Mouse (Mus musculus): ENCODE results near the gene Snx9. TPM values are rescaled to one million over a fixed set of nuclear protein-coding genes. Genes with fewer than 3 reads are reported as not detected.

Snx9 gene
- polyA plus RNA-seq, 1 experiment from 2014 or later = 30.4 TPM

DNA sequence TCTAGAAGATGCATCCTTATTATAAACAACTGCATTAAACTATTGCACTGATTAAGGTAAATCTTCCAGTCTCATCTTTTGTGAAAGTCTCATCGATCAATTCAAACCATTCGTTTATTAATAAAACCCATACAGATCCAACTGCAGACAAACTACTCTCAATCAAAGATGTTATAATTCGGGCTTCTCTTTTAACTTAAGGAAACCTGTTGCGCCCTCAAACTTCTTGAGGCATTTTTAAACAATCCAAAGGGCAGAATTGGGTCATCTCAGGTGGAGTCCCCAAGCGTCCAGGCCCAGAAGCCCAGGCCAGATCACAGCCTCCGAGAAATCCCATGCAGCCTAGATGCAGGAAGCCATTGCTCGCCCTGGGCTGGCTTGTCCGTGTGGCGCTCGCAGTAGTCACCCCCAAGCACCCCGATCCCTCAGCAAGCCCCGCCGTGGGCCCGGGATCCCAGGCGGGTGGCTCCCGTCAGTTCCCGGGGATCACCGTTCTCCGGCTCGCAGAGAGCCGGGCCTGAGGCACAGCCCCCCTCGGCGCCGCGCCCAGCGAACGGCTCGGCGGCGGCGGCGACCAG, 490 bp upstream of the Snx9 start:
- Histone ChIP-seq H3K9me3 (replicated peaks; ENCODE audit: control insufficient read depth, low read length) (no peaks in the 10 kb centered on the region), H3K9ac (replicated peaks; ENCODE audit: low read length) (peak overlapping the region; percentile 98), H3K4me2 (ENCODE audit: low read depth, low read length) (peak overlapping the region; percentile 84), H3K4me1 (ENCODE audit: control insufficient read depth, insufficient read depth, low read length) (no peaks in the 10 kb centered on the region), H3K4me3 (ENCODE audit: low read depth, low read length) (peak overlapping the region; percentile 84), H3K27me3 (ENCODE audit: control insufficient read depth, insufficient read depth, low read length) (no peaks in the 10 kb centered on the region), H3K36me3 (replicated peaks; ENCODE audit: control insufficient read depth, insufficient read depth, low read depth, low read length) (no peaks in the 10 kb centered on the region), H3K27ac (replicated peaks; ENCODE audit: low read depth, low read length) (peak overlapping the region; percentile 96)
- DNase-seq (ENCODE audit: low spot score) (peak; percentile 72), ATAC-seq (replicated peaks; ENCODE audit: insufficient number of reproducible peaks, low FRiP score, low TSS enrichment, low read depth) (peak; percentile 57; the same call in 1 of the 2 replicates)
- WGBS = 5% methylated on average over 32 of the region's 32 CpGs

DNA sequence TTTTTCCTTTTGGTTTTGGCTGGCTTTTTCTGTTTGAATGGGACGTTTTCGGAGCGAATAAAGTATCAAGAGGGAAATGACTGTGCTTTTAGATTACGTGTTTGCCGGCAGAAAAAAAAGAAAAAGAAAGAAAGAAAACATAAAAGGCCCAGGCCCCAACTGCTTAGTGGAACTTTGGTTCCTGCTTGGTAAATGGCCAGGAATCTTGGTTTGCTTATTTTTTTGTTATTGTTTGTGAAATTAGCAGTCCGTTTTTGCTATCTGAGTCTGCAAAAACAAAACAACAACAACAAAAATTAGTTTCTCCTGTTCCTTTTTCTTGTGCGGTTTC, 779 bp downstream of the Snx9 start:
- H3K4me3 ChIP-seq (ENCODE audit: low read depth, low read length) = peak overlapping the region; percentile 84
- ATAC-seq (replicated peaks; ENCODE audit: insufficient number of reproducible peaks, low FRiP score, low TSS enrichment, low read depth) (no peak), DNase-seq (ENCODE audit: low spot score) (no peak)
- no peaks in the 10 kb centered on the region for H3K36me3 ChIP-seq (replicated peaks; ENCODE audit: control insufficient read depth, insufficient read depth, low read depth, low read length)
- peak overlapping the region; percentile 98 for H3K9ac ChIP-seq (replicated peaks; ENCODE audit: low read length)
- no peaks in the 10 kb centered on the region for H3K4me1 ChIP-seq (ENCODE audit: control insufficient read depth, insufficient read depth, low read length)
- peak overlapping the region; percentile 84 for H3K4me2 ChIP-seq (ENCODE audit: low read depth, low read length)
- H3K27ac ChIP-seq (replicated peaks; ENCODE audit: low read depth, low read length) = peak overlapping the region; percentile 96
- no peaks in the 10 kb centered on the region for H3K27me3 ChIP-seq (ENCODE audit: control insufficient read depth, insufficient read depth, low read length)
- 2% methylated on average over 7 of the region's 7 CpGs for WGBS
- H3K9me3 ChIP-seq (replicated peaks; ENCODE audit: control insufficient read depth, low read length) = no peaks in the 10 kb centered on the region

DNA sequence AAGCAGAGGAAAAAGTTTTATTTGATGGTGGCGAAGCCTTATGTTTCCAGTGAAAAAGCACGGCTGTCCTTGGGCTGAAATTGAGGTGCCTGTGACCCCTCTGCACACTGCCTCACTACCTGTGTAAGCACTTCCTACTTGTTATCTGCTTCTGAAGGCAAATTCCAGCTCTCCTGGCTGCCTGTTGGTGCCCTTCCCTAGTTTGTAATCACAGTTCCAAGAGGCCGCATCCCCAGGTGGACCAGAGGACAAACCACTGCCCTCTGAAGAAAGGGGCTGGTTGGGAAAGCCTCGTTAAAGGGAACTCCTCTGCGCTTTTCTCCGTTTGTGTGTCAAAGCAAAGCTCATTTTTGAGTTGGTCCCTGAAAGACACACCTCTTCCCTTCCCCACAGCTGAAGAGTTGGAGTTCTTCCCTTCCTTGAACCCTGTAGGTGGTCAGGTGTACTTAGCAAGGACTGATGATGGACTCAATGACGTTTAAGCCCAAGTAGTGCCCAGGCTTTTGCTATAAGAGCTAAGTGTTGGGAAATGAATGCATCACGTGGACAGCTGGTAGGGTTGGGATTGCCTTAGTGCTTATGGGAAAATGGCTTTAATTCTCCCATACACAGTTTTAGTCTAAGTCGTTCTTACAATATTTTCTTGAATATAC, 2.0 kb downstream of the Snx9 start:
- 76% methylated on average over 9 of the region's 9 CpGs for WGBS

DNA sequence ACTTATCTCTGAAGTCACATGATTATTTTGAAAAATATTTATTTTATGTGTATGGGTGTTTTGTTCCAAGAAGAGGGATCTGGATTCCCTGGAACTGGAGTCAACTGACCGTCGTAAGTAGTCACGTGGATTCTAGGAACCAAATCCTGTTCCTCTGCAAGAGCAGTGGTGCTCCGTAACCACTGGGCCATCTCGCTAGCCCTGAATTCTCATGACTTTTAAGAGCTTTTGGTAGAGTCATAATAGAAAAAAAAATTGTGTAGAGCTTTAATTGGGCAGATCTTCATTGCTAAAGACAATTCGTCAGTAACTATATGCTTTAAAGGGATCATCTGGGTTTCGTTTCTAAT, 2.5 kb downstream of the Snx9 start:
- DNase-seq (ENCODE audit: low spot score) (no peak), ATAC-seq (replicated peaks; ENCODE audit: insufficient number of reproducible peaks, low FRiP score, low TSS enrichment, low read depth) (no peak)
- H3K9ac ChIP-seq (replicated peaks; ENCODE audit: low read length) = no peak overlapping the region
- H3K4me2 ChIP-seq (ENCODE audit: low read depth, low read length) = no peak overlapping the region
- no peak overlapping the region for H3K4me3 ChIP-seq (ENCODE audit: low read depth, low read length)
- H3K9me3 ChIP-seq (replicated peaks; ENCODE audit: control insufficient read depth, low read length) = no peaks in the 10 kb centered on the region
- H3K4me1 ChIP-seq (ENCODE audit: control insufficient read depth, insufficient read depth, low read length) = no peaks in the 10 kb centered on the region
- H3K27ac ChIP-seq (replicated peaks; ENCODE audit: low read depth, low read length) = no peak overlapping the region
- H3K27me3 ChIP-seq (ENCODE audit: control insufficient read depth, insufficient read depth, low read length) = no peaks in the 10 kb centered on the region
- WGBS = 94% methylated on average over 7 of the region's 7 CpGs
- no peaks in the 10 kb centered on the region for H3K36me3 ChIP-seq (replicated peaks; ENCODE audit: control insufficient read depth, insufficient read depth, low read depth, low read length)

More for the DNA sequence above, 2.0 kb downstream of the Snx9 start:
- Histone ChIP-seq H3K4me3 (ENCODE audit: low read depth, low read length) (no peak overlapping the region), H3K4me1 (ENCODE audit: control insufficient read depth, insufficient read depth, low read length) (no peaks in the 10 kb centered on the region), H3K27ac (replicated peaks; ENCODE audit: low read depth, low read length) (no peak overlapping the region), H3K9me3 (replicated peaks; ENCODE audit: control insufficient read depth, low read length) (no peaks in the 10 kb centered on the region), H3K36me3 (replicated peaks; ENCODE audit: control insufficient read depth, insufficient read depth, low read depth, low read length) (no peaks in the 10 kb centered on the region), H3K4me2 (ENCODE audit: low read depth, low read length) (no peak overlapping the region), H3K27me3 (ENCODE audit: control insufficient read depth, insufficient read depth, low read length) (no peaks in the 10 kb centered on the region), H3K9ac (replicated peaks; ENCODE audit: low read length) (no peak overlapping the region)
- DNase-seq (ENCODE audit: low spot score) (no peak), ATAC-seq (replicated peaks; ENCODE audit: insufficient number of reproducible peaks, low FRiP score, low TSS enrichment, low read depth) (no peak)

DNA sequence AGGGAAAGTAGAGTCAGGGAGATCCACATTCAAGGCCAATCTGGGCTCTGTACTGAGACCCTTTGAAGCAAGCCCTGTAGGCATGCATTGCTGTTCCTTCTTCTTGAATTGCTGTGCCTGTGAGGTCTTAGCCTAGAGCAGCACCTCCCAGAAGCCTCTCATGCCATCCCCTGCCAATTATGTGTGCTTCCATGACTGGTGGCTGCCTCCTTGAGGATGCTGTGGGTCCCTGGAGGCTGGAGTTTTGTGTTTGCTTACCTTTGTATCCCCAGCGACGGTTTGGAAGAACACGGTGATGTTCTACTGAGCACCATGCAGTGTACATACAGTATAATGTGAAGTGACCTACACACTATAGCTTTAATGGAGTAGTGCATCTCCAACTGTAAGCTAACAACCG, 4.2 kb downstream of the Snx9 start:
- no peak for ATAC-seq (replicated peaks; ENCODE audit: insufficient number of reproducible peaks, low FRiP score, low TSS enrichment, low read depth)
- Histone ChIP-seq H3K9ac (replicated peaks; ENCODE audit: low read length) (no peak overlapping the region), H3K4me3 (ENCODE audit: low read depth, low read length) (no peak overlapping the region), H3K27me3 (ENCODE audit: control insufficient read depth, insufficient read depth, low read length) (no peaks in the 10 kb centered on the region), H3K36me3 (replicated peaks; ENCODE audit: control insufficient read depth, insufficient read depth, low read depth, low read length) (no peaks in the 10 kb centered on the region), H3K9me3 (replicated peaks; ENCODE audit: control insufficient read depth, low read length) (no peaks in the 10 kb centered on the region), H3K4me2 (ENCODE audit: low read depth, low read length) (no peak overlapping the region), H3K4me1 (ENCODE audit: control insufficient read depth, insufficient read depth, low read length) (no peaks in the 10 kb centered on the region), H3K27ac (replicated peaks; ENCODE audit: low read depth, low read length) (no peak overlapping the region)
- WGBS = 74% methylated on average over 4 of the region's 4 CpGs
- DNase-seq (ENCODE audit: low spot score) = no peak

DNA sequence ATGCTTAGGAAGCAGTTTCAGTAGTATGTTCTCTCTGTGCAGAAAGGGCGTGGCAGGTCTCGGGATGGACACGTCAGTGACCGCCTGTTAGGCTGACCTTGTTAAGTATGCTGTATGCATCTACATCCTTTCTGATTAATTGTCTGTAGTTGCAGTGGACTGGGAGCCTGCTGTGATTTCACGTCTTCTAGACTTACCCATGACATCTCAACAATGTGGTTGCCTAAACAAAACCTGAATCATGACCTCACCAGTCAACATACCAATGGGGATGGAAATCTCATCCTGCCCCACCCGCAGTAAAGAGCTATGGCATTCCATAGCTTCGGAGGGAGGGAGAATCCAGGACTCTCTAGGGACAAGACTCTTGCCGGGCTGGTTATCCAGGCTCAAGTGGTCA, 5.0 kb downstream of the Snx9 start:
- no peaks in the 10 kb centered on the region for H3K27me3 ChIP-seq (ENCODE audit: control insufficient read depth, insufficient read depth, low read length)
- H3K36me3 ChIP-seq (replicated peaks; ENCODE audit: control insufficient read depth, insufficient read depth, low read depth, low read length) = no peaks in the 10 kb centered on the region
- no peak overlapping the region for H3K9ac ChIP-seq (replicated peaks; ENCODE audit: low read length)
- ATAC-seq (replicated peaks; ENCODE audit: insufficient number of reproducible peaks, low FRiP score, low TSS enrichment, low read depth) = no peak
- H3K27ac ChIP-seq (replicated peaks; ENCODE audit: low read depth, low read length) = no peak overlapping the region
- H3K4me1 ChIP-seq (ENCODE audit: control insufficient read depth, insufficient read depth, low read length) = no peaks in the 10 kb centered on the region
- H3K9me3 ChIP-seq (replicated peaks; ENCODE audit: control insufficient read depth, low read length) = no peaks in the 10 kb centered on the region
- WGBS = 75% methylated on average over 8 of the region's 8 CpGs
- no peak overlapping the region for H3K4me3 ChIP-seq (ENCODE audit: low read depth, low read length)
- no peak for DNase-seq (ENCODE audit: low spot score)
- no peak overlapping the region for H3K4me2 ChIP-seq (ENCODE audit: low read depth, low read length)

DNA sequence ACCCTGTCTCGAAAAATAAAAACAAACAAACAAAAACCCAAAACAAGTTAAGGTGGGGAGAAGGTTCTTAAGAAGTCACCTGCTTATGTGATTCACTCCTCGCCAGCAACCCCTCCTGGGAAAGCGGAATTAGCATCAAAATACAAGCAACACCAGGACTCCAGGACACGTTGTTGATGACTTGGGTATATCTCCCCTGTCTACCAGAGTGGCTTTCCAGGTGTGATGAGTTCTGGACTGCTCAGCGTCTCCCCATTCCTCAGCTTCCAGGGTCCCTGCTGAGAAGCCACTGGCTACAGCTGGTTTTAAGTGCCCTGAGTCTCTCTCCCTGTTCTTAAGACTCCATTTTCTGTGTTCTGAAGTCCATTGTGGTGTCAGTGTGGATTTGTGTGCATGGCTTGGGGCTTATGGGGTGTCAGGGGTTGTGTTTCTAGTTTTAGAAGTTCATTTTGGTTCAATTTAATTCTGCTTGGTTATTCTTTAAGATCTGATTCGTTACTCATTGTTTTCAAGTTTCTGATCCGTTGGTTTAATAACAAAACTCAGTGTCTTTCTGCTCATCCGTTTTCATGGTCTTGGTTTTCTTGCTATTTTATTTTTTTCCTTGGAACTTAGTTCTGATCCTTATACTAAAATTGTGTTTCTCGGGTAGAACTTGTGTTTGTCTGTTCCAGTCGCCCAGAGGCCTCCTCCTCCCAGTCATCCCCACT, 7.7 kb downstream of the Snx9 start:
- peak overlapping the region; percentile 27 for H3K4me2 ChIP-seq (ENCODE audit: low read depth, low read length)
- H3K9ac ChIP-seq (replicated peaks; ENCODE audit: low read length) = peak overlapping the region; percentile 56
- H3K9me3 ChIP-seq (replicated peaks; ENCODE audit: control insufficient read depth, low read length) = no peaks in the 10 kb centered on the region
- no peaks in the 10 kb centered on the region for H3K4me1 ChIP-seq (ENCODE audit: control insufficient read depth, insufficient read depth, low read length)
- H3K4me3 ChIP-seq (ENCODE audit: low read depth, low read length) = no peak overlapping the region
- ATAC-seq (replicated peaks; ENCODE audit: insufficient number of reproducible peaks, low FRiP score, low TSS enrichment, low read depth) = no peak
- no peaks in the 10 kb centered on the region for H3K27me3 ChIP-seq (ENCODE audit: control insufficient read depth, insufficient read depth, low read length)
- no peak for DNase-seq (ENCODE audit: low spot score)
- H3K27ac ChIP-seq (replicated peaks; ENCODE audit: low read depth, low read length) = 0 out of 2 replicates have a peak overlapping the region, but pooled peaks have one; percentile 39
- H3K36me3 ChIP-seq (replicated peaks; ENCODE audit: control insufficient read depth, insufficient read depth, low read depth, low read length) = no peaks in the 10 kb centered on the region
- WGBS = 60% methylated on average over 10 of the region's 10 CpGs

DNA sequence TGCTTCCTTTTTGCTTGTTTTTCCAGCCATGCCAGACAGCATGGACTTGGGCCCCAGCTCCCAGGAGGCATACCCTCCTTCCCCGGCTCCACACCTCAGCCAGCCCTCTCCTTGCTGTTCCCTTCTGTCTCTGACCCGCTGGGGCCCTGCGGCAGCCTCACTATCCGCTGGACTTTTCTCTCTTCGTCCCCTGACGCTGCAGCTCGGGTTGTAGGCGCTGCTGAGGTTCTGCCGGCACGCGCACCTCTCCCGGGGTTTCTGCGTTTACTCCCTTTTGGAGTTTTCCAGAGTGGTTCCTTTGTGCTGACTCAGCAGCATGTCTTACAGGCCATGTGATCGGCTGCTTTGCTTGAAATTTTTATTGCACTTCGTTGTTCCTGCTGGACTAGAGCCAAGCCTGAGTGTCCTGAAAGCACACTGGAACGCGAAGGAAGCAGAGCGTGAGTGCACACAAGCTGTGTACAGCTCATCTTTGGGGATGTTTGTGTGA, 8.3 kb downstream of the Snx9 start:
- H3K4me1 ChIP-seq (ENCODE audit: control insufficient read depth, insufficient read depth, low read length) = no peaks in the 10 kb centered on the region
- H3K27ac ChIP-seq (replicated peaks; ENCODE audit: low read depth, low read length) = 0 out of 2 replicates have a peak overlapping the region, but pooled peaks have one; percentile 39
- H3K27me3 ChIP-seq (ENCODE audit: control insufficient read depth, insufficient read depth, low read length) = no peaks in the 10 kb centered on the region
- 34% methylated on average over 18 of the region's 18 CpGs for WGBS
- no peaks in the 10 kb centered on the region for H3K36me3 ChIP-seq (replicated peaks; ENCODE audit: control insufficient read depth, insufficient read depth, low read depth, low read length)
- ATAC-seq (replicated peaks; ENCODE audit: insufficient number of reproducible peaks, low FRiP score, low TSS enrichment, low read depth) = no peak
- DNase-seq (ENCODE audit: low spot score) = peak; percentile 70
- peak overlapping the region; percentile 56 for H3K9ac ChIP-seq (replicated peaks; ENCODE audit: low read length)
- no peaks in the 10 kb centered on the region for H3K9me3 ChIP-seq (replicated peaks; ENCODE audit: control insufficient read depth, low read length)
- peak overlapping the region; percentile 27 for H3K4me2 ChIP-seq (ENCODE audit: low read depth, low read length)
- no peak overlapping the region for H3K4me3 ChIP-seq (ENCODE audit: low read depth, low read length)

Measured in embryonic facial prominence, embryonic 11.5 days (tissue).